Mouse (Mus musculus): ENCODE data around the gene Ctse. TPM values are rescaled to one million over a fixed set of nuclear protein-coding genes. Genes with fewer than 3 reads are reported as not detected.

The Ctse gene
- polyA plus RNA-seq, 1 experiment from 2014 or later = not detected

DNA sequence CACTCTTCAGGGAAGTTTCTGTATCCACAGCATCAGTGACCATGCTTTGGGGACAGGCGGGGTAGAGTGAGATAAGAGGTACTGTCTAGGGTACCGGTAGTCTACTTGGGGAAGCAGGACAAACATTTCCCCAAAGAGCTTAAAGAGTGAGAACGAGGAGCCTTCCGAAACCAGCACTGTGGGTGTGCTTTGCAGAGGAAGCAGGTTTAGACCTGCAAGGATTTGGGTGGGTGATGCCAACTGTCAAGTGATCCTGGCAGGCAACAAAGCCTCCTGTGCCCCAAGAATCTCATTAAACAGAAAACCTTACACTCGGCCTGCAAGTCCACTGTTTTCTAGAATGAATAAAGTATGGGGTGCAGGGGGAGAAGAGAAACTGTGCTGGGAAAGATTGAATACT, 51.8 kb downstream of the Ctse start:
- H3K27me3 ChIP-seq (ENCODE audit: control insufficient read depth, insufficient read depth, low read length) = no peaks in the 10 kb centered on the region
- no peak overlapping the region for H3K9ac ChIP-seq (ENCODE audit: low read length)
- H3K4me2 ChIP-seq (ENCODE audit: low read length) = no peak overlapping the region
- WGBS = 88% methylated on average over 5 of the region's 5 CpGs
- H3K4me1 ChIP-seq (ENCODE audit: control insufficient read depth in 2 of 2, insufficient read depth in 2 of 2, low read length in 2 of 2) = peaks cover 0 to 8% of the 10 kb centered on the region in 2 experiments; a peak in 1 of 4 replicates
- H3K36me3 ChIP-seq (ENCODE audit: control insufficient read depth, insufficient read depth, low read length) = no peaks in the 10 kb centered on the region
- H3K9me3 ChIP-seq (ENCODE audit: control insufficient read depth, low read length) = no peaks in the 10 kb centered on the region
- no peak overlapping the region for H3K27ac ChIP-seq (replicated peaks in 1 of 2; ENCODE audit: control insufficient read depth in 1 of 2, insufficient read depth in 1 of 2, low read depth in 2 of 2, low read length in 2 of 2)
- no peak overlapping the region for H3K4me3 ChIP-seq (ENCODE audit: control insufficient read depth in 1 of 2, insufficient read depth in 1 of 2, low read depth in 1 of 2, low read length in 2 of 2)
- no peak for ATAC-seq (ENCODE audit: insufficient number of reproducible peaks, insufficient read depth, low FRiP score, low read depth)

DNA sequence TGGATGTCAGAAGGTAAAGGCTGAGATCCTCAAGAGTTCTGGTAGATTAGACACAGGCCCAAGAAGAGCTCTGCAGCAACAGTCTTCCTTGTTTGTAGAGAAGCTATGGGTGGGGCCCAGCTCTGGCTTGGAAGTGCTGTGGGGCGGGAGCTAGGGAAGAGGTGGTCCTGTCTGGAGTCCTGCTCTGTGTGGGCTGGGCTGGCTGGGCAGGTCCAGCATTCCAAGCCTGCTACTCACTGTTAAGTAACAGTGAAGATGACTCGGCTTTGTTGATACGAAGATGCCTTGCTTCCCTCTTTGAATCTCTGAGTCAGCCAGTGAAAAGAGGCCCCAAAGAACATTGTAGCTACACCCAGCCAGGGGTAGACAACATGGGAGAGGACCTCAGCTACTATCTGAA, 52.3 kb downstream of the Ctse start:
- H3K4me2 ChIP-seq (ENCODE audit: low read length) = no peak overlapping the region
- H3K9me3 ChIP-seq (ENCODE audit: control insufficient read depth, low read length) = no peaks in the 10 kb centered on the region
- 25% methylated on average over 3 of the region's 3 CpGs for WGBS
- no peaks in the 10 kb centered on the region for H3K36me3 ChIP-seq (ENCODE audit: control insufficient read depth, insufficient read depth, low read length)
- no peaks in the 10 kb centered on the region for H3K27me3 ChIP-seq (ENCODE audit: control insufficient read depth, insufficient read depth, low read length)
- no peak overlapping the region for H3K27ac ChIP-seq (replicated peaks in 1 of 2; ENCODE audit: control insufficient read depth in 1 of 2, insufficient read depth in 1 of 2, low read depth in 2 of 2, low read length in 2 of 2)
- H3K9ac ChIP-seq (ENCODE audit: low read length) = no peak overlapping the region
- ATAC-seq (ENCODE audit: insufficient number of reproducible peaks, insufficient read depth, low FRiP score, low read depth) = no peak; the same call in 1 of the 2 replicates
- no peak overlapping the region for H3K4me3 ChIP-seq (ENCODE audit: control insufficient read depth in 1 of 2, insufficient read depth in 1 of 2, low read depth in 1 of 2, low read length in 2 of 2)
- H3K4me1 ChIP-seq (ENCODE audit: control insufficient read depth in 2 of 2, insufficient read depth in 2 of 2, low read length in 2 of 2) = peaks cover 0 to 8% of the 10 kb centered on the region in 2 experiments; a peak in 1 of 4 replicates

DNA sequence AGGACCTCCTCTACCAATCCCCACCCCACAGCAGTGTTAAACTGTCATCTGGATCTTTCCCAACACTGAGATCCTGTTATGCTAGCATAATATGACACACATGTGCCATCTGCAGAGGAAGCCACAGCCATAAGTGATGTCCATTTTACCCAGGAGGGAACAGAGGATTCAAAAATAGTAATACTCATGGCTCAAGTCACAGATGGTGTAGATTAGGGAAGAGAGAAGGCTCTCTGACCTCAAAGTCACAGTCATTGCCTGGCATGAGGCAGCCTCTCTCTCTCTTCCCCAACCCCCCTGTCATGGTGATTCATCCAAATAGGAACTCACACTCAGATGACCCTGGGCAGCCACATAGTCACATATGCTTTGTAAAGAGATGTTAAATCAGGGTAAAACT, 53.2 kb downstream of the Ctse start:
- no peak overlapping the region for H3K4me3 ChIP-seq (ENCODE audit: control insufficient read depth in 1 of 2, insufficient read depth in 1 of 2, low read depth in 1 of 2, low read length in 2 of 2)
- H3K4me2 ChIP-seq (ENCODE audit: low read length) = no peak overlapping the region
- H3K27ac ChIP-seq (replicated peaks in 1 of 2; ENCODE audit: control insufficient read depth in 1 of 2, insufficient read depth in 1 of 2, low read depth in 2 of 2, low read length in 2 of 2) = no peak overlapping the region
- H3K36me3 ChIP-seq (ENCODE audit: control insufficient read depth, insufficient read depth, low read length) = no peaks in the 10 kb centered on the region
- no peak overlapping the region for H3K9ac ChIP-seq (ENCODE audit: low read length)
- H3K4me1 ChIP-seq (ENCODE audit: control insufficient read depth in 2 of 2, insufficient read depth in 2 of 2, low read length in 2 of 2) = peaks cover 0 to 10% of the 10 kb centered on the region in 2 experiments; a peak in 2 of 4 replicates
- no peaks in the 10 kb centered on the region for H3K27me3 ChIP-seq (ENCODE audit: control insufficient read depth, insufficient read depth, low read length)
- no peak for ATAC-seq (ENCODE audit: insufficient number of reproducible peaks, insufficient read depth, low FRiP score, low read depth)
- H3K9me3 ChIP-seq (ENCODE audit: control insufficient read depth, low read length) = no peaks in the 10 kb centered on the region

DNA sequence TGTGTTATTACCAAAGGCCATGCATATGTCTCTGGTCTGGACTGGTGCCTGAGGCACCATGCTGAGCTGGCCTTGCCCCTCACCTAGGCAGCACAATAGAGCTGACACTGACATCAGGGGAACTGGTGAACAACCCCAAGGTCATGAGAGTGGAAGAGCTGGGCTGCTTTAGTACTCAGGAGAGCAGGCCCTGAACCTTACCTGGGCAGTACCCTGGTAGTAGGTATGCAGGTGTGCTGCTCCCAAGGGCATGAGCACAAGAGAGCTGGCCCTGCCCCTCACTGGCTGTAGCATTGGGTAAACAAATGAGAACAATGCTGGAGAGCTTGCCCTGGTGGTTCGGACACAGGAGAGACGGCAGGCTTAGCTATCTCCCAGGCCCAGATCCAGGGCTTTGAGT, 57.2 kb downstream of the Ctse start:
- no peak overlapping the region for H3K27ac ChIP-seq (replicated peaks in 1 of 2; ENCODE audit: control insufficient read depth in 1 of 2, insufficient read depth in 1 of 2, low read depth in 2 of 2, low read length in 2 of 2)
- peaks cover 3 to 15% of the 10 kb centered on the region in 2 experiments; a peak in 3 of 4 replicates for H3K4me1 ChIP-seq (ENCODE audit: control insufficient read depth in 2 of 2, insufficient read depth in 2 of 2, low read length in 2 of 2)
- no peaks in the 10 kb centered on the region for H3K9me3 ChIP-seq (ENCODE audit: control insufficient read depth, low read length)
- WGBS = 69% methylated on average over 2 of the region's 2 CpGs
- no peak overlapping the region for H3K9ac ChIP-seq (ENCODE audit: low read length)
- H3K4me3 ChIP-seq (ENCODE audit: control insufficient read depth in 1 of 2, insufficient read depth in 1 of 2, low read depth in 1 of 2, low read length in 2 of 2) = no peak overlapping the region
- H3K36me3 ChIP-seq (ENCODE audit: control insufficient read depth, insufficient read depth, low read length) = no peaks in the 10 kb centered on the region
- no peak for ATAC-seq (ENCODE audit: insufficient number of reproducible peaks, insufficient read depth, low FRiP score, low read depth)
- no peak overlapping the region for H3K4me2 ChIP-seq (ENCODE audit: low read length)
- H3K27me3 ChIP-seq (ENCODE audit: control insufficient read depth, insufficient read depth, low read length) = no peaks in the 10 kb centered on the region

DNA sequence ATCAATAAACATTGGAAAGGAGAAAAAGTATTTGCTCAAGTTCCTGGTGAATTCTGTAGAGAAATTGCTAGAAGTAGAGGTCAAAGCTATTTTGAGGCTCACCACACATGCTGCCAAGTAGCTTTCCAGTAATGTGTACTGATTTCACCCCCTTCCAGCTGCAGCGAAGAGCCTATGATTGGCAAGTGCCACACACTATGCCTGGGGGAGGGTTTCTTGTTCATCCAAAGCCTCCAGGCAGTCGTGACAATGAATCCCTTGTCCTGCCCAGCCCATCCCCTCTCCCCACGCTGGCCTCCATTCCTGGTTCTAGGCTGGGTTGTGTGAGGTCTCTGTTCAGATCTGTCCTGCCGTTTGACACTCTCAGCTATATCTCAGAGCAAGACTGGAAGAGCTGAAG, 58.2 kb downstream of the Ctse start:
- 44% methylated on average over 4 of the region's 4 CpGs for WGBS

DNA sequence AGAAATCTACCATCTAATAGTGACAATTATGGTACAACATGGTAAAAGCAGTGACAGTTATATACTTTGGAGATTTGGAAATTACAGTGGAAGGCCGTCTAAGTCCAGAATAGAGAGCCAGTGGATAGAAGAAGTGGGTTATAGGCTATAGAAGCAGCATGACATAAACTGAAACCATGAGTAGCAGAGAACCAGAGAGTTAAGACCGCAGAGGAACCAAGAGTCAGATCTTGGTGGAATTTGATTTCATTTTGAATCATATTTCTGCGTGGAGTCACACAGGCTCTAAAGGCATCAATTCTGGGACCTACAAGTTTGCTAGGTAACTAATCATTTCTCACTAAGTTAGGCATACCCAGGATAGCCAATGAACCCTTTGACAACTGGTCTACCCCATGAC, 60.7 kb downstream of the Ctse start:
- WGBS = 86% methylated on average over 3 of the region's 3 CpGs
- Histone ChIP-seq H3K4me1 (ENCODE audit: control insufficient read depth in 2 of 2, insufficient read depth in 2 of 2, low read length in 2 of 2) (peaks cover 6 to 14% of the 10 kb centered on the region in 2 experiments; a peak in 3 of 4 replicates), H3K4me2 (ENCODE audit: low read length) (no peak overlapping the region), H3K9ac (ENCODE audit: low read length) (no peak overlapping the region), H3K4me3 (ENCODE audit: control insufficient read depth in 1 of 2, insufficient read depth in 1 of 2, low read depth in 1 of 2, low read length in 2 of 2) (no peak overlapping the region), H3K36me3 (ENCODE audit: control insufficient read depth, insufficient read depth, low read length) (no peaks in the 10 kb centered on the region), H3K9me3 (ENCODE audit: control insufficient read depth, low read length) (no peaks in the 10 kb centered on the region), H3K27ac (replicated peaks in 1 of 2; ENCODE audit: control insufficient read depth in 1 of 2, insufficient read depth in 1 of 2, low read depth in 2 of 2, low read length in 2 of 2) (no peak overlapping the region), H3K27me3 (ENCODE audit: control insufficient read depth, insufficient read depth, low read length) (no peaks in the 10 kb centered on the region)
- no peak for ATAC-seq (ENCODE audit: insufficient number of reproducible peaks, insufficient read depth, low FRiP score, low read depth)

More for the DNA sequence above, 58.2 kb downstream of the Ctse start:
- Histone ChIP-seq H3K4me1 (ENCODE audit: control insufficient read depth in 2 of 2, insufficient read depth in 2 of 2, low read length in 2 of 2) (peaks cover 3 to 8% of the 10 kb centered on the region in 2 experiments; a peak in 3 of 4 replicates), H3K27me3 (ENCODE audit: control insufficient read depth, insufficient read depth, low read length) (no peaks in the 10 kb centered on the region), H3K4me2 (ENCODE audit: low read length) (no peak overlapping the region), H3K27ac (replicated peaks in 1 of 2; ENCODE audit: control insufficient read depth in 1 of 2, insufficient read depth in 1 of 2, low read depth in 2 of 2, low read length in 2 of 2) (no peak overlapping the region), H3K36me3 (ENCODE audit: control insufficient read depth, insufficient read depth, low read length) (no peaks in the 10 kb centered on the region), H3K9me3 (ENCODE audit: control insufficient read depth, low read length) (no peaks in the 10 kb centered on the region), H3K9ac (ENCODE audit: low read length) (no peak overlapping the region), H3K4me3 (ENCODE audit: control insufficient read depth in 1 of 2, insufficient read depth in 1 of 2, low read depth in 1 of 2, low read length in 2 of 2) (no peak overlapping the region)
- no peak for ATAC-seq (ENCODE audit: insufficient number of reproducible peaks, insufficient read depth, low FRiP score, low read depth)

DNA sequence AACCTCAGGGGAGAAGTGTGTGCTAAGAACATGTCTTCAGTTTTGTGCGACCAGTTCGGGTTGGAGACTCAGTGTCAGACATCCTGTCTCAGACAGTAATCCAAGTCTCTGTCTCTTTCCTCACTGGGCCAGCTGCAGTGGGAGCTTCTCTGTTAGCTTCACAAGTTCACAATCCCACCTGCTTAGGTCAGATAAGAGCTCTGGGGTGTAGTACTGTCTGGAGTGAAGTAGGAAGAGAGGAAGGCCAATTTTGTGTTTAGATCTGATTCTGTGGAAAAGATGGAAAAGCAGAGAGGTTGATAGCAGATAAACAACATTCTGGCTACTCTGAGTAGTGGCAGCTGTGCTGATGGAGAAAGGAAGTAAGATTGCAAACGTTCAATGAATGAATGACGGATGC, 61.5 kb downstream of the Ctse start:
- Histone ChIP-seq H3K27me3 (ENCODE audit: control insufficient read depth, insufficient read depth, low read length) (no peaks in the 10 kb centered on the region), H3K4me1 (ENCODE audit: control insufficient read depth in 2 of 2, insufficient read depth in 2 of 2, low read length in 2 of 2) (peaks cover 7 to 16% of the 10 kb centered on the region in 2 experiments; a peak in 3 of 4 replicates), H3K36me3 (ENCODE audit: control insufficient read depth, insufficient read depth, low read length) (no peaks in the 10 kb centered on the region), H3K4me2 (ENCODE audit: low read length) (no peak overlapping the region), H3K27ac (replicated peaks in 1 of 2; ENCODE audit: control insufficient read depth in 1 of 2, insufficient read depth in 1 of 2, low read depth in 2 of 2, low read length in 2 of 2) (no peak overlapping the region), H3K4me3 (ENCODE audit: control insufficient read depth in 1 of 2, insufficient read depth in 1 of 2, low read depth in 1 of 2, low read length in 2 of 2) (no peak overlapping the region), H3K9me3 (ENCODE audit: control insufficient read depth, low read length) (no peaks in the 10 kb centered on the region), H3K9ac (ENCODE audit: low read length) (no peak overlapping the region)
- 59% methylated on average over 4 of the region's 4 CpGs for WGBS
- ATAC-seq (ENCODE audit: insufficient number of reproducible peaks, insufficient read depth, low FRiP score, low read depth) = no peak

DNA sequence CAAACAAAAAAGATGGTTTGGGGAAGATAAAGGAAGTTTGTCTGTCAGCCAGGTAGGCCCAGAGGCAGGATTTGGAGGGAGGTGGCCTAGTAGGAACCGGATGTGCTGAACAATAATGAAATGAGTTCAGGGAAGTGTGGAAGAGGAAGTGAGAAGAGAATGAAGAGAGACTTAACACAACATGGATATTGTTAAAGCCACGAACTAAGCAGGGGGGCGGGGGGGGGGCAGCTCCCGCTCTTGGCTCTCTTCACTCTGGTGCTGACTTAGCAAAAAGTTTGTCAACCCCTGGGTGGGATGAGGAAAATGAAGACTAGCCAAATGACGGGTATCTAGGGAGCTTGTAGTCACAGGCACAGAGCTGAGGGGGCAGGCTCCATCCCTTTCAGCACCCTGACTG, 62.3 kb downstream of the Ctse start:
- WGBS = 73% methylated on average over 5 of the region's 5 CpGs
- Histone ChIP-seq H3K9ac (ENCODE audit: low read length) (no peak overlapping the region), H3K27me3 (ENCODE audit: control insufficient read depth, insufficient read depth, low read length) (no peaks in the 10 kb centered on the region), H3K4me1 (ENCODE audit: control insufficient read depth in 2 of 2, insufficient read depth in 2 of 2, low read length in 2 of 2) (peaks cover 7 to 16% of the 10 kb centered on the region in 2 experiments; a peak in 3 of 4 replicates), H3K9me3 (ENCODE audit: control insufficient read depth, low read length) (no peaks in the 10 kb centered on the region), H3K4me3 (ENCODE audit: control insufficient read depth in 1 of 2, insufficient read depth in 1 of 2, low read depth in 1 of 2, low read length in 2 of 2) (no peak overlapping the region), H3K36me3 (ENCODE audit: control insufficient read depth, insufficient read depth, low read length) (no peaks in the 10 kb centered on the region), H3K27ac (replicated peaks in 1 of 2; ENCODE audit: control insufficient read depth in 1 of 2, insufficient read depth in 1 of 2, low read depth in 2 of 2, low read length in 2 of 2) (no peak overlapping the region), H3K4me2 (ENCODE audit: low read length) (no peak overlapping the region)
- ATAC-seq (ENCODE audit: insufficient number of reproducible peaks, insufficient read depth, low FRiP score, low read depth) = no peak

Data from heart, embryonic 14.5 days (tissue).